Mouse (Mus musculus): ENCODE measurements around the gene Ccl25. TPM values are rescaled to one million over a fixed set of nuclear protein-coding genes. Genes with fewer than 3 reads are reported as not detected.

Ccl25 gene
- polyA plus RNA-seq (2014; fragmentation: Illumina TruSeq; extraction: RNeasy Lipid Tissue Mini Kit (QIAGEN cat#74804); ENCODE audit: low read depth, low replicate concordance) = 31.0 TPM

DNA sequence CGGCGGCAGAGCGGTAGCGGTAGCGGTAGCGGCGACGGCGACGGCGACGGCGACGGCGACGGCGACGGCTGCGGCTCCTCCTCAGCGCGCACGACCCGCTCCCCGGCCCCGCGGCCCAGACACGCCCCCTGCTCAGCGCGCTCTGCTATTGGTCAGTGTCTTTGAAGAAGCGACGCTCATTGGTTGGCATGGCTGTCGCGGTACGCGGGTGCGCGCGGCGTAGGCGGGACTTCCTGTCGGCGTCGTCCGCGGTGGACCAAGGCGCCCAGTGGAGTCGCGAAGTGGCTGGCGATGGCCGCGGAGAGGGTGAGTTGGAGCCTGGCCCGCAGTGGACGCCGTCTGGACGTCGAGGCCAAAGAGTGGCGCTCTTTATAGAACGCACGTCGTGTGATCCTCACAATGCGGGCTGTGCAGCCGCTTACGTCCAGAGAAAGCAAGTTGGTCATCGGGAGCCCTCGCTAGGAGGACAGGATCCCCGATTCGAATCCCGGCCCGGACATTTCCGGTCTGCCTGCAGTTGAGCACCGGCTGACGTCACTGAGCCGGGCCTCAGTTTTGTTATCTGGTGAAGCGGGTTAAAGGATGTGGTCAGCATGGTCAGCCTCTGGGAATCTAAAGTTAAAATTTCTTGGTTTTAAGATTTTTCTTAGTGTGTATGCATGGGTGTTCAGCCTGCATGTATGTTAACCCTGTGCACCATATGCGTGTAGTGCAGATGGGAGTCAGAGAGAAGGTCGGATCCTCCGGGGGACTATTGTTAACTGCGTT, at the start of gene Ccl25, which contains the start of gene Elavl1:
Gene Ccl25, plus strand, starts transcription at position 228 of the 768 bp plus-strand sequence.
Gene Elavl1, minus strand, starts transcription at position 431 of the 768 bp plus-strand sequence.

DNA sequence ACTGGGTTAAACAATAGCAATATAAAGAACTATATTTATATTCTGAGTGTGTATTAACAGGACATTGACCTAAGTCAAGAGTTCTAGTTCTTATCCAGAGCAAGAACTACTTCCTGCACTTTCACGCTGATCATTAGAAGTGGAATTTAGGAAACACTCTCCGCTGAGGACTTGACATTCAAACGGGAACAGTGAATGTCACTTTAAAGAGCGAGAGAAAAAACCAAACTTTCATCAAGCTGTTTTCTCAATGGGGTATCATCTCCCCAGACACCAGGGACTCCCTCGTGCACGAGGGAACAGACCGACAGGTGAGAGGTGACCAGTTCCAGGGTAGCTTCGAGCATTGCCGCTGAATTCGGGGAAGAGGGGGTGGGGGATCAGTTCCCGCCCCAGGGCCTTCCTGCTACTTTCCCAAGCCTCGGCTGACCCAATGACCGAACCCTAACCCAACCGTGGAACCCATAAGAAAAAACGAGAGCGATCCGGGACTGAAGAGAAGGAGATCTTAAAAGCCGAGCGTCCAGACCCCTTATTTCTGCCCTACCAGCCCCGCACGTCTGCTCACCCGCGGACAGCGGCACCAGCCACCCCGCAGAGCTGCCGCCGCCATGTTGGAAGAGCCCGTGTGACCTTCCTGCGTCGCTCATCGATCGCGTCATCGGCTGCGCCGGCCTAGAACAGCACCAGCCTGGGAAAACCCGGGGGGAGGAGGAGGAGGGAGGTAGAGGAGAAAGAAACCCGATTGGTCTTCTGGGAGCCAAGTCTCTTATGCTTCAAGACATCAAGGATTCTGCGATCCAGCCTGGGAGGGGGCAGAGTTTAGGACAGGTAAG, 49.5 kb upstream of the Ccl25 start, which contains the start of gene Timm44:
Gene Timm44, minus strand, starts transcription at position 639 of the 836 bp plus-strand sequence.

Other genes with a start within 250 kb of the Ccl25 start
- gene Cd209f, start 219.4 kb upstream of the Ccl25 start, polyA plus RNA-seq (2014; fragmentation: Illumina TruSeq; extraction: RNeasy Lipid Tissue Mini Kit (QIAGEN cat#74804); ENCODE audit: low read depth, low replicate concordance) = 1.2 TPM
- gene Cd209g, start 191.1 kb upstream of the Ccl25 start, polyA plus RNA-seq (2014; fragmentation: Illumina TruSeq; extraction: RNeasy Lipid Tissue Mini Kit (QIAGEN cat#74804); ENCODE audit: low read depth, low replicate concordance) = 0.41 TPM
- gene Evi5l, start 158.6 kb upstream of the Ccl25 start, polyA plus RNA-seq (2014; fragmentation: Illumina TruSeq; extraction: RNeasy Lipid Tissue Mini Kit (QIAGEN cat#74804); ENCODE audit: low read depth, low replicate concordance) = 2.4 TPM
- gene Prr36, start 107.8 kb upstream of the Ccl25 start, polyA plus RNA-seq (2014; fragmentation: Illumina TruSeq; extraction: RNeasy Lipid Tissue Mini Kit (QIAGEN cat#74804); ENCODE audit: low read depth, low replicate concordance) = 0.22 TPM
- gene Lrrc8e, start 98.4 kb upstream of the Ccl25 start, polyA plus RNA-seq (2014; fragmentation: Illumina TruSeq; extraction: RNeasy Lipid Tissue Mini Kit (QIAGEN cat#74804); ENCODE audit: low read depth, low replicate concordance) = 5.3 TPM
- gene Map2k7, start 86.5 kb upstream of the Ccl25 start, polyA plus RNA-seq (2014; fragmentation: Illumina TruSeq; extraction: RNeasy Lipid Tissue Mini Kit (QIAGEN cat#74804); ENCODE audit: low read depth, low replicate concordance) = 7.0 TPM
- not detected for gene Gm49320, start 86.3 kb upstream of the Ccl25 start, polyA plus RNA-seq (2014; fragmentation: Illumina TruSeq; extraction: RNeasy Lipid Tissue Mini Kit (QIAGEN cat#74804); ENCODE audit: low read depth, low replicate concordance)
- 14.7 TPM for gene Tgfbr3l, start 77.0 kb upstream of the Ccl25 start, polyA plus RNA-seq (2014; fragmentation: Illumina TruSeq; extraction: RNeasy Lipid Tissue Mini Kit (QIAGEN cat#74804); ENCODE audit: low read depth, low replicate concordance)
- gene Snapc2, start 72.1 kb upstream of the Ccl25 start, polyA plus RNA-seq (2014; fragmentation: Illumina TruSeq; extraction: RNeasy Lipid Tissue Mini Kit (QIAGEN cat#74804); ENCODE audit: low read depth, low replicate concordance) = 2.2 TPM
- 1.0 TPM for gene Ctxn1, start 65.9 kb upstream of the Ccl25 start, polyA plus RNA-seq (2014; fragmentation: Illumina TruSeq; extraction: RNeasy Lipid Tissue Mini Kit (QIAGEN cat#74804); ENCODE audit: low read depth, low replicate concordance)
- gene Timm44, start 49.3 kb upstream of the Ccl25 start, polyA plus RNA-seq (2014; fragmentation: Illumina TruSeq; extraction: RNeasy Lipid Tissue Mini Kit (QIAGEN cat#74804); ENCODE audit: low read depth, low replicate concordance) = 163 TPM
- gene Elavl1, start 203 bp downstream of the Ccl25 start, polyA plus RNA-seq (2014; fragmentation: Illumina TruSeq; extraction: RNeasy Lipid Tissue Mini Kit (QIAGEN cat#74804); ENCODE audit: low read depth, low replicate concordance) = 53.7 TPM
- gene Cers4, start 167.8 kb downstream of the Ccl25 start, polyA plus RNA-seq (2014; fragmentation: Illumina TruSeq; extraction: RNeasy Lipid Tissue Mini Kit (QIAGEN cat#74804); ENCODE audit: low read depth, low replicate concordance) = 38.3 TPM